Mouse (Mus musculus): ENCODE data around the gene Pianp.

- no peak for TF ChIP-seq CTCF (IDR thresholded peaks at IDR 0.05; ENCODE audit: low read depth, low read length)
- no peak for TF ChIP-seq GATA1 (IDR thresholded peaks at IDR 0.05; ENCODE audit: borderline replicate concordance, low read length)
- TF ChIP-seq POLR2AphosphoS5 (IDR thresholded peaks at IDR 0.05; ENCODE audit: insufficient replicate concordance, low read depth, low read length): no peak
- no peak for TF ChIP-seq TAL1 (conservative IDR thresholded peaks at IDR 0.05; ENCODE audit: low read depth, low read length)
Measured at GRCm38 (mm10) chr6:125009181-125010073, 12.9 kb downstream of the Pianp start.

All from G1E (cell line).